Mouse (Mus musculus) stomach, embryonic 16.5 days (tissue): Measurements from ENCODE around the gene Ttc23. TPM values are rescaled to one million over a fixed set of nuclear protein-coding genes. Genes with fewer than 3 reads are reported as not detected.

Source experiments
- ATAC-seq: fragments of 200-750 bp; cut with Nextera tagmentation; 2 replicates; pipeline ENCODE4 v1.8.0; 2017; ENCODE audit warnings: moderate number of reproducible peaks, moderate TSS enrichment; ENCODE audit not compliant: insufficient read depth, low FRiP score
- H3K27ac ChIP-seq: fragments of 300-500 bp; sonication (generic); 2 replicates; pipeline ENCODE4 v1.5.1; 2014; ENCODE audit warnings: low read length
- H3K27me3 ChIP-seq: fragments of 300-500 bp; sonication (generic); 2 replicates; pipeline ENCODE4 v1.6.1; 2014; ENCODE audit warnings: low read length, control low read depth, mixed read lengths; ENCODE audit not compliant: control insufficient read depth, insufficient read depth
- H3K36me3 ChIP-seq: fragments of 300-500 bp; sonication (generic); 2 replicates; pipeline ENCODE4 v1.6.1; 2014; ENCODE audit warnings: low read length; ENCODE audit not compliant: control insufficient read depth, insufficient read depth
- H3K4me1 ChIP-seq: fragments of 300-500 bp; sonication (generic); 2 replicates; pipeline ENCODE4 v1.6.1; 2014; ENCODE audit warnings: low read length, control low read depth, mixed read lengths; ENCODE audit not compliant: control insufficient read depth, insufficient read depth
- H3K4me2 ChIP-seq: fragments of 300-500 bp; sonication (generic); 2 replicates; pipeline ENCODE4 v1.6.1; 2014; ENCODE audit warnings: low read depth, low read length, mixed read lengths
- H3K4me3 ChIP-seq: fragments of 300-500 bp; sonication (generic); replicated peaks from 2 replicates; pipeline ENCODE4 v1.5.1; 2014; ENCODE audit warnings: mild to moderate bottlenecking, low read length
- H3K9ac ChIP-seq: fragments of 300-500 bp; sonication (generic); 2 replicates; pipeline ENCODE4 v1.6.1; 2014; ENCODE audit warnings: low read length
- H3K9me3 ChIP-seq: fragments of 300-500 bp; sonication (generic); replicated peaks from 2 replicates; pipeline ENCODE4 v1.6.1; 2016; ENCODE audit warnings: low read length, control low read depth; ENCODE audit not compliant: control insufficient read depth
- WGBS: fragments of 180-500 bp; shearing (Covaris S2); extraction: QIAGEN DNeasy Blood & Tissue Kit; methylation state at CpG from one replicate; pipeline ENCODE4 v1.1.7; 2014; 5-methylcytosine and 5-hydroxymethylcytosine counted together
- polyA plus RNA-seq: library from polyadenylated mRNA; unstranded; fragments of >200 nt; fragmentation: Nextera tagmentation; extraction: Ambion mirVana; gene quantifications from 2 replicates; pipeline ENCODE4 v1.2.1, GENCODE M21; 2015

Gene Ttc23
- polyA plus RNA-seq, 1 experiment from 2014 or later = 29.8 TPM

GRCm38 (mm10) chr7:67717520-67717919, 70.3 kb downstream of the Ttc23 start:
- Histone ChIP-seq H3K9ac (no peak overlapping the region), H3K9me3 (no peaks in the 10 kb centered on the region), H3K36me3 (peaks cover 8% of the 10 kb centered on the region), H3K27ac (no peak overlapping the region), H3K27me3 (no peaks in the 10 kb centered on the region), H3K4me1 (peaks cover 6% of the 10 kb centered on the region; the same call in 1 of the 2 replicates), H3K4me2 (no peak overlapping the region), H3K4me3 (no peak overlapping the region)
- no peak for ATAC-seq
- WGBS = 81% methylated on average over 3 of the region's 3 CpGs

GRCm38 (mm10) chr7:67718804-67719203, 71.6 kb downstream of the Ttc23 start:
- no peak overlapping the region for H3K4me3 ChIP-seq
- H3K9me3 ChIP-seq = no peaks in the 10 kb centered on the region
- no peaks in the 10 kb centered on the region for H3K27me3 ChIP-seq
- no peak overlapping the region for H3K27ac ChIP-seq
- no peaks in the 10 kb centered on the region for H3K36me3 ChIP-seq
- H3K4me1 ChIP-seq = peaks cover 6% of the 10 kb centered on the region; the same call in 1 of the 2 replicates
- no peak overlapping the region for H3K4me2 ChIP-seq
- no peak overlapping the region; the same call in 1 of the 2 replicates for H3K9ac ChIP-seq
- no peak for ATAC-seq
- WGBS = 49% methylated on average over 8 of the region's 8 CpGs

- WGBS = 41% methylated on average over 2 of the region's 2 CpGs
- no peak overlapping the region for H3K4me2 ChIP-seq
- H3K4me1 ChIP-seq = 0 out of 2 replicates have a peak, but pooled peaks cover 4% of the 10 kb centered on the region
- ATAC-seq = no peak
- no peak overlapping the region for H3K27ac ChIP-seq
- no peaks in the 10 kb centered on the region for H3K27me3 ChIP-seq
- no peaks in the 10 kb centered on the region for H3K9me3 ChIP-seq
- no peaks in the 10 kb centered on the region for H3K36me3 ChIP-seq
- H3K9ac ChIP-seq = no peak overlapping the region
- H3K4me3 ChIP-seq = no peak overlapping the region
These were observed 75.0 kb downstream of the Ttc23 start for GRCm38 (mm10) chr7:67722163-67722562.

- H3K9me3 ChIP-seq = no peaks in the 10 kb centered on the region
- H3K4me3 ChIP-seq = no peak overlapping the region
- H3K27ac ChIP-seq = no peak overlapping the region
- no peak overlapping the region for H3K9ac ChIP-seq
- WGBS = 68% methylated on average over 4 of the region's 4 CpGs
- no peak overlapping the region for H3K4me2 ChIP-seq
- H3K27me3 ChIP-seq = no peaks in the 10 kb centered on the region
- H3K4me1 ChIP-seq = no peaks in the 10 kb centered on the region
- H3K36me3 ChIP-seq = 0 out of 2 replicates have a peak, but pooled peaks cover 7% of the 10 kb centered on the region
- no peak for ATAC-seq
These were observed 77.3 kb downstream of the Ttc23 start for GRCm38 (mm10) chr7:67724536-67724935.

- Histone ChIP-seq H3K9me3 (no peaks in the 10 kb centered on the region), H3K4me3 (no peak overlapping the region), H3K27me3 (no peaks in the 10 kb centered on the region), H3K9ac (no peak overlapping the region), H3K4me1 (no peaks in the 10 kb centered on the region), H3K27ac (no peak overlapping the region), H3K4me2 (no peak overlapping the region), H3K36me3 (0 out of 2 replicates have a peak, but pooled peaks cover 7% of the 10 kb centered on the region)
- no peak for ATAC-seq
- 75% methylated on average over 9 of the region's 9 CpGs for WGBS
These were observed 77.8 kb downstream of the Ttc23 start for GRCm38 (mm10) chr7:67725016-67725415.

GRCm38 (mm10) chr7:67728203-67728602, 81.0 kb downstream of the Ttc23 start:
- no peak overlapping the region for H3K27ac ChIP-seq
- 0 out of 2 replicates have a peak, but pooled peaks cover 7% of the 10 kb centered on the region for H3K36me3 ChIP-seq
- no peak overlapping the region for H3K4me2 ChIP-seq
- no peaks in the 10 kb centered on the region for H3K9me3 ChIP-seq
- ATAC-seq = no peak
- no peaks in the 10 kb centered on the region for H3K27me3 ChIP-seq
- 0 out of 2 replicates have a peak, but pooled peaks cover 4% of the 10 kb centered on the region for H3K4me1 ChIP-seq
- WGBS = 85% methylated on average over 4 of the region's 4 CpGs
- no peak overlapping the region for H3K4me3 ChIP-seq
- no peak overlapping the region for H3K9ac ChIP-seq

GRCm38 (mm10) chr7:67728809-67729208, 81.6 kb downstream of the Ttc23 start:
- 94% methylated on average over 4 of the region's 4 CpGs for WGBS
- H3K36me3 ChIP-seq = 0 out of 2 replicates have a peak, but pooled peaks cover 7% of the 10 kb centered on the region

GRCm38 (mm10) chr7:67730431-67731110, 83.4 kb downstream of the Ttc23 start:
- H3K27me3 ChIP-seq = no peaks in the 10 kb centered on the region
- 0 out of 2 replicates have a peak, but pooled peaks cover 7% of the 10 kb centered on the region for H3K36me3 ChIP-seq
- 66% methylated on average over 5 of the region's 5 CpGs for WGBS
- H3K9ac ChIP-seq = no peak overlapping the region
- H3K27ac ChIP-seq = no peak overlapping the region
- H3K9me3 ChIP-seq = no peaks in the 10 kb centered on the region
- H3K4me3 ChIP-seq = no peak overlapping the region
- H3K4me2 ChIP-seq = no peak overlapping the region
- 0 out of 2 replicates have a peak, but pooled peaks cover 4% of the 10 kb centered on the region for H3K4me1 ChIP-seq
- ATAC-seq = no peak

More at GRCm38 (mm10) chr7:67728809-67729208, 81.6 kb downstream of the Ttc23 start:
- Histone ChIP-seq H3K4me2 (no peak overlapping the region), H3K4me3 (no peak overlapping the region), H3K27ac (no peak overlapping the region), H3K9me3 (no peaks in the 10 kb centered on the region), H3K4me1 (0 out of 2 replicates have a peak, but pooled peaks cover 4% of the 10 kb centered on the region), H3K9ac (no peak overlapping the region), H3K27me3 (no peaks in the 10 kb centered on the region)
- ATAC-seq = no peak

- Histone ChIP-seq H3K4me1 (0 out of 2 replicates have a peak, but pooled peaks cover 4% of the 10 kb centered on the region), H3K4me3 (no peak overlapping the region), H3K27ac (no peak overlapping the region), H3K36me3 (0 out of 2 replicates have a peak, but pooled peaks cover 7% of the 10 kb centered on the region), H3K27me3 (no peaks in the 10 kb centered on the region), H3K9me3 (no peaks in the 10 kb centered on the region), H3K9ac (no peak overlapping the region), H3K4me2 (no peak overlapping the region)
- WGBS = 76% methylated on average over 4 of the region's 4 CpGs
- no peak for ATAC-seq
These were observed 85.1 kb downstream of the Ttc23 start for GRCm38 (mm10) chr7:67732276-67732675.
